Mouse (Mus musculus) forebrain, embryonic 11.5 days (tissue): ENCODE measurements around the gene Itch. TPM values are rescaled to one million over a fixed set of nuclear protein-coding genes. Genes with fewer than 3 reads are reported as not detected.
A peak's percentile ranks its signal among the peaks of the same experiment; 100 is the strongest.
"Not testable (repeated sequence)": the region's sequence is repeated elsewhere in the genome, so short reads cannot be mapped to it uniquely, and the experiment has no call there.

ENCODE experiments used
- ATAC-seq: fragments of 200-750 bp; cut with Nextera tagmentation; replicated peaks from 2 replicates; pipeline ENCODE4 v1.8.0; 2017; ENCODE audit warnings: moderate TSS enrichment; ENCODE audit not compliant: low FRiP score
- DNase-seq: peaks from one replicate; pipeline ENCODE4 v3.0.0-alpha.2; 2017; ENCODE audit warnings: low spot score
- H3K27ac ChIP-seq: fragments of 300-500 bp; sonication (generic); 2 replicates; pipeline ENCODE4 v1.5.1; 2014; ENCODE audit warnings: low read depth, low read length
- H3K27me3 ChIP-seq: fragments of 300-500 bp; sonication (generic); 2 replicates; pipeline ENCODE4 v1.6.1; 2014; ENCODE audit warnings: mild to moderate bottlenecking, low read length, mixed read lengths; ENCODE audit not compliant: control insufficient read depth, insufficient read depth
- H3K36me3 ChIP-seq: fragments of 300-500 bp; sonication (generic); 2 replicates; pipeline ENCODE4 v1.6.1; 2014; ENCODE audit warnings: mild to moderate bottlenecking, low read length, moderate library complexity, mixed read lengths; ENCODE audit not compliant: control insufficient read depth, insufficient read depth
- H3K4me1 ChIP-seq: fragments of 300-500 bp; sonication (generic); replicated peaks from 2 replicates; pipeline ENCODE4 v1.6.1; 2014; ENCODE audit warnings: low read length, mixed read lengths; ENCODE audit not compliant: control insufficient read depth, insufficient read depth
- H3K4me2 ChIP-seq: fragments of 300-500 bp; sonication (generic); 2 replicates; pipeline ENCODE4 v1.6.1; 2014; ENCODE audit warnings: low read depth, mild to moderate bottlenecking, low read length, moderate library complexity, mixed read lengths; ENCODE audit not compliant: severe bottlenecking
- H3K4me3 ChIP-seq: fragments of 300-500 bp; sonication (generic); 2 replicates; pipeline ENCODE4 v1.5.1; 2014; ENCODE audit warnings: low read depth, low read length
- H3K9ac ChIP-seq: fragments of 300-500 bp; sonication (generic); 2 replicates; pipeline ENCODE4 v1.6.1; 2014; ENCODE audit warnings: low read length
- H3K9me3 ChIP-seq: fragments of 300-500 bp; sonication (generic); 2 replicates; pipeline ENCODE4 v1.6.1; 2016; ENCODE audit warnings: low read length, mixed read lengths; ENCODE audit not compliant: control insufficient read depth
- WGBS: fragments of 180-500 bp; shearing (Covaris S2); extraction: QIAGEN DNeasy Blood & Tissue Kit; methylation state at CpG from one replicate; pipeline ENCODE4 v1.1.7; 2014; 5-methylcytosine and 5-hydroxymethylcytosine counted together
- polyA plus RNA-seq: library from polyadenylated mRNA; unstranded; fragments of >200 nt; fragmentation: Nextera tagmentation; extraction: Ambion mirVana; gene quantifications from 2 replicates; pipeline ENCODE4 v1.2.1, GENCODE M21; 2014

Itch gene
- polyA plus RNA-seq, 1 experiment from 2014 or later, result 70.0 TPM

- Histone ChIP-seq H3K27me3 (no peaks in the 10 kb centered on the region), H3K9ac (no peak overlapping the region), H3K4me1 (no peaks in the 10 kb centered on the region), H3K4me2 (no peak overlapping the region), H3K9me3 (no peaks in the 10 kb centered on the region), H3K27ac (no peak overlapping the region), H3K36me3 (no peaks in the 10 kb centered on the region), H3K4me3 (no peak overlapping the region)
- ATAC-seq, result no peak
- DNase-seq, result no peak
- WGBS, result 70% methylated on average over 7 of the region's 7 CpGs
Measured at GRCm38 (mm10) chr2:155099421-155099820, 33.9 kb upstream of the Itch start.

GRCm38 (mm10) chr2:155099994-155100795 is 33.1 kb upstream of the Itch start:
- H3K27me3 ChIP-seq, result no peaks in the 10 kb centered on the region
- H3K9ac ChIP-seq, result no peak overlapping the region
- 88% methylated on average over 14 of the region's 14 CpGs for WGBS
- no peak for ATAC-seq
- H3K36me3 ChIP-seq, result no peaks in the 10 kb centered on the region
- H3K27ac ChIP-seq, result no peak overlapping the region
- H3K4me1 ChIP-seq, result no peaks in the 10 kb centered on the region
- no peak overlapping the region for H3K4me2 ChIP-seq
- H3K9me3 ChIP-seq, result no peaks in the 10 kb centered on the region
- DNase-seq, result no peak
- no peak overlapping the region for H3K4me3 ChIP-seq

- ATAC-seq (no peak), DNase-seq (no peak)
- Histone ChIP-seq H3K9ac (no peak overlapping the region), H3K36me3 (no peaks in the 10 kb centered on the region), H3K27me3 (no peaks in the 10 kb centered on the region), H3K4me3 (no peak overlapping the region), H3K9me3 (no peaks in the 10 kb centered on the region), H3K4me1 (no peaks in the 10 kb centered on the region), H3K4me2 (no peak overlapping the region), H3K27ac (no peak overlapping the region)
- 85% methylated on average over 3 of the region's 3 CpGs for WGBS
Measured at GRCm38 (mm10) chr2:155100796-155101259, 32.5 kb upstream of the Itch start.

GRCm38 (mm10) chr2:155101761-155102181 is 31.5 kb upstream of the Itch start:
- 72% methylated on average over 6 of the region's 6 CpGs for WGBS
- Histone ChIP-seq H3K9me3 (no peaks in the 10 kb centered on the region), H3K27ac (no peak overlapping the region), H3K27me3 (no peaks in the 10 kb centered on the region), H3K4me1 (no peaks in the 10 kb centered on the region), H3K4me2 (no peak overlapping the region), H3K4me3 (no peak overlapping the region), H3K36me3 (no peaks in the 10 kb centered on the region), H3K9ac (no peak overlapping the region)
- DNase-seq (no peak), ATAC-seq (no peak)

GRCm38 (mm10) chr2:155103607-155104006 is 29.7 kb upstream of the Itch start:
- no peaks in the 10 kb centered on the region for H3K4me1 ChIP-seq
- no peaks in the 10 kb centered on the region for H3K9me3 ChIP-seq
- DNase-seq, result no peak
- no peak overlapping the region for H3K9ac ChIP-seq
- H3K4me2 ChIP-seq, result no peak overlapping the region
- no peaks in the 10 kb centered on the region for H3K27me3 ChIP-seq
- no peaks in the 10 kb centered on the region for H3K36me3 ChIP-seq
- no peak for ATAC-seq
- no peak overlapping the region for H3K4me3 ChIP-seq
- H3K27ac ChIP-seq, result no peak overlapping the region
- 66% methylated on average over 6 of the region's 6 CpGs for WGBS

- not testable (repeated sequence) for DNase-seq, ATAC-seq, H3K4me3 ChIP-seq, H3K4me1 ChIP-seq, H3K9ac ChIP-seq, H3K36me3 ChIP-seq, H3K9me3 ChIP-seq, H3K27me3 ChIP-seq, H3K27ac ChIP-seq, H3K4me2 ChIP-seq
- 84% methylated on average over 9 of the region's 9 CpGs for WGBS
Measured at GRCm38 (mm10) chr2:155107276-155107675, 26.0 kb upstream of the Itch start.

- Histone ChIP-seq H3K4me1 (no peaks in the 10 kb centered on the region), H3K36me3 (no peaks in the 10 kb centered on the region), H3K27me3 (no peaks in the 10 kb centered on the region), H3K9ac (no peak overlapping the region), H3K4me3 (no peak overlapping the region), H3K4me2 (no peak overlapping the region), H3K27ac (no peak overlapping the region), H3K9me3 (no peaks in the 10 kb centered on the region)
- 77% methylated on average over 7 of the region's 7 CpGs for WGBS
- ATAC-seq (no peak), DNase-seq (no peak)
Measured at GRCm38 (mm10) chr2:155115216-155115830, 18.0 kb upstream of the Itch start.

- peaks cover 4% of the 10 kb centered on the region for H3K36me3 ChIP-seq
- peaks cover 5% of the 10 kb centered on the region; the same call in 1 of the 2 replicates for H3K4me1 ChIP-seq
- H3K4me2 ChIP-seq, result peak overlapping the region; percentile 75
- H3K9me3 ChIP-seq, result no peaks in the 10 kb centered on the region
- ATAC-seq, result peak; percentile 67
- WGBS, result under 1% methylated on average over 18 of the region's 18 CpGs
- DNase-seq, result peak; percentile 69
- peak overlapping the region; percentile 92 for H3K4me3 ChIP-seq
- H3K27ac ChIP-seq, result no peak overlapping the region
- H3K27me3 ChIP-seq, result no peaks in the 10 kb centered on the region
- H3K9ac ChIP-seq, result peak overlapping the region; percentile 95
Measured at GRCm38 (mm10) chr2:155133977-155134860, 910 bp downstream of the Itch start.
